Mouse (Mus musculus) cerebellum, adult 11 months (tissue): ENCODE measurements at regions not wholly inside any gene's neighbourhood (a gene's known extent, or its start where the extent isn't known, plus 50 kb on each side); places are given as distances from the start of the nearest gene placed in this dataset.

Experiments
- DNase-seq: peaks from one replicate; pipeline ENCODE4 v3.0.0; 2022

- DNase-seq, result no peak
Observed at GRCm38 (mm10) chrX:12479207-12479606, 108.4 kb upstream of the Atp6ap2 start.

DNA sequence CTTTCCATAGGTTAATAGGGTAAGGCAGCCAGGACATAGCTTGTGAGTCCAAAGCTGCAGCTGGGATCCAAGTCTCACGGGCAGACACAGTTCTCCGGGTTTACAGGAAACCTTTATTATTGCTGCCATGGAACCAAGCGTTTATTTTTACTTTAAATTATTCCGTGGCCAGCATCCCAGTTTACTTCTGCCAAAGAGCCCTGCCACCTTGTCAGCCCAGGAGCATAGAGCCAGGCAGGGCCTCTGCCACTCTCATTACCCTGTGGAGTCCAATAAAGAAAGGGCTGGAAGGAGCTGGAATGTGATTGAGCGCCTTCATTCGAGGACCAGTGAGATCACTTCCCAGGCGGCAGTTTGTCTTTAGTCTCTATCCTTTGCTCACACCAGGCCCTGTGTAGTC lies 96.6 kb upstream of the Atp6ap2 start:
- no peak for DNase-seq

- DNase-seq, result no peak
Observed at GRCm38 (mm10) chrX:12493216-12493615, 94.4 kb upstream of the Atp6ap2 start.

- no peak for DNase-seq
Observed at GRCm38 (mm10) chrX:12493916-12494315, 93.7 kb upstream of the Atp6ap2 start.

- no peak for DNase-seq
Observed at GRCm38 (mm10) chrX:12494535-12494934, 93.1 kb upstream of the Atp6ap2 start.

DNA sequence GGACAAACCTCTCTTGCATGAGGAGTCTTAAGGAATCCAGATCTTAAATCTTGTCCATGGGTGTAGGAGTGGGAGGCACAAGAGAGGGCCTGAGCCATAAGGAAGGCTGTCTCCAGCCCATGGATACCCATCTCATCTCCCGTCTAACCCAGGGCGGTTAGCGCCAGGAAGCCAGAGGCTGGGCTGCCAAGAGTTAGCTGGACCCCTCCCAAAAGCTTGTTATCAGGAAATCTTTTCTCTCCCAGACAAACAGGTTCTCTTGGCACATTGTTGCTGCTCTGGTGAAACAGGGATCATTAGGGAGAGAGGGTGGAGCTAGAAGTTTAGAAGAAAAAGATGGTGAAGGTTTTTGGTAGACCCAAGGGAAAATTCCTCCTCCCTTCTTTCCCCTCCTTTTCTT lies 87.0 kb upstream of the Atp6ap2 start:
- DNase-seq, result no peak

GRCm38 (mm10) chrX:12502364-12502763 lies 85.2 kb upstream of the Atp6ap2 start:
- no peak for DNase-seq

DNA sequence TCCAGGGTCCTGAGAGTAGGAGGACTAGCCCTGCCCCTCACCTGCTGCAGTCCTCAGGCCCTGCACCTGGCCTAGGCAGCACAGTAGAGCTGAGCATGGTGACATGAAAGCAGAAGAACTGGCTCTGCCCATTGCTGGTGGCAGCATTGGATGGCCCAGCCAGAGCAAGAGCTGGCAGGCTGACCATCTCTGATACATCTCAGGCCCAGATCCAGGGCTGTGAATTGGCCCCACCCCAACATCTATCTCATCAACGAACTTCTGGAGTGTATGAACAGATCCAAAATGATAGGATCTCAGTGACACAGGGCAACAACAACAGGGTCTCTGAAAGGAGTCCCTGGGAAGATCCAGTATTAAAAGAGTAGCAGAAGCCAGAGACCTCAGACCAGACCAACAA lies 84.0 kb upstream of the Atp6ap2 start:
- no peak for DNase-seq

GRCm38 (mm10) chrX:12511119-12511518 lies 76.5 kb upstream of the Atp6ap2 start:
- no peak for DNase-seq

- no peak for DNase-seq
Observed at GRCm38 (mm10) chrX:12525044-12525443, 62.6 kb upstream of the Atp6ap2 start.

DNA sequence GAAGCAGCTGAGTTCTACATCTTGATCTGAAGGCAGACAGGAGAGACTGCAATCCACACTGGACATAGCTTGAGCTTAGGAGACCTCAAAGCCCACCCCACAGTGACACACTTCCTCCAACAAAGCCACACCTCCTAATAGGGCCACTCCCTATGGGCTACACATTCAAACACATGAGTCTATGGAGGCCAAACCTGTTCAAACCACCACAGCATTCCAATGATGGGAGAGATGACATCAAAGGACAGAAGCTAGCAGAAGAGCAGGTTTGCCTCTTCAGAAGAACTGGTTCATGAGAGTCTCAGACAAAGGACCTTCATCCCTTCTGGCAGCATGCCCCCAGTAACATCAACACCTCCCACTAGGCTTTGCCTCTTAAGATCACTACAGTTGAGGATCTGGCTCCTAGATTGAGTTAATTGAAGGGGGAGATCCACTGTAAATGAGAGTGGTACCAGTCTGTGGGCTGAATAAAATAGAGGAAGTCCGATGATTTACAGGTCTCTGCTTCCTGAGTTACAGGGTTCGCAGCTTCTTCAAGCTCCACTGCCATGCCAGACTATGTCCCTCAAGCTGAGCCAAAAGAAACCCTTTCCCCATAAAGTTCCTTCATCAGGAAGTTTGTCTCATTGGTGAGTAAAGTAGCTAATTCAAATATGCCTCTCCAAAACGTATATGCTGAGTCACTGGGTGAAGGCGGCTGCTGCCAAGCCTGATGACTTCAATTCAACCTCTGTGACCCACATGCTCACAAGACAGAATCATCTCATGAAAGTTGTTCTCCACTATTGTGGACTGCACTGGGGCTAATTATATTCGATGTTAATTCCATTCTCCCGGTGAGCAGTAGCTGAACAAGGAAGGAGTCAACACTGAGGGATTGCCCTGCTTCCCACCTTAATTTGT lies 56.9 kb upstream of the Atp6ap2 start:
- DNase-seq, result no peak
